Mouse (Mus musculus) ES-Bruce4 (cell line): ENCODE results near the gene Smim1. TPM values are rescaled to one million over a fixed set of nuclear protein-coding genes. Genes with fewer than 3 reads are reported as not detected.
A peak's percentile ranks its signal among the peaks of the same experiment; 100 is the strongest.

Experiments
- H3K27ac ChIP-seq: 2 replicates; pipeline ENCODE4 v1.5.1; 2012; ENCODE audit warnings: low read length, inconsistent platforms; ENCODE audit not compliant: insufficient read depth
- H3K27me3 ChIP-seq: 2 replicates; pipeline ENCODE4 v1.6.1; 2012; ENCODE audit warnings: mild to moderate bottlenecking, low read length, inconsistent platforms; ENCODE audit not compliant: control insufficient read depth, poor library complexity, insufficient read depth, severe bottlenecking
- H3K36me3 ChIP-seq: 2 replicates; pipeline ENCODE4 v1.6.1; 2012; ENCODE audit warnings: inconsistent platforms, mild to moderate bottlenecking, low read length, moderate library complexity; ENCODE audit not compliant: control insufficient read depth, poor library complexity, insufficient read depth, severe bottlenecking
- H3K4me1 ChIP-seq: one replicate; pipeline ENCODE4 v1.8.1; 2011; ENCODE audit warnings: low read length; ENCODE audit not compliant: control insufficient read depth, insufficient read depth
- H3K4me3 ChIP-seq: 2 replicates; pipeline ENCODE4 v1.5.1; 2011; ENCODE audit warnings: low read depth, mild to moderate bottlenecking, low read length
- H3K9ac ChIP-seq: 2 replicates; pipeline ENCODE4 v1.6.1; 2012; ENCODE audit warnings: low read depth, mild to moderate bottlenecking, inconsistent platforms; ENCODE audit not compliant: poor library complexity, severe bottlenecking
- H3K9me3 ChIP-seq: replicated peaks from 2 replicates; pipeline ENCODE4 v1.6.1; 2012; ENCODE audit warnings: mild to moderate bottlenecking, low read length, inconsistent platforms; ENCODE audit not compliant: control insufficient read depth, poor library complexity, insufficient read depth, severe bottlenecking
- CTCF ChIP-seq: IDR thresholded peaks from one replicate; pipeline ENCODE4 v1.8.1; 2011; ENCODE audit warnings: low read depth, low read length
- EP300 ChIP-seq: IDR thresholded peaks from 2 replicates; pipeline ENCODE4 v1.6.1; 2011; ENCODE audit warnings: low read depth, low read length; ENCODE audit not compliant: insufficient read depth
- POLR2A ChIP-seq: IDR thresholded peaks from one replicate; pipeline ENCODE4 v1.8.1; 2011; ENCODE audit warnings: low read length; ENCODE audit not compliant: insufficient read depth
- polyA plus RNA-seq: library from polyadenylated mRNA; stranded (reverse); fragments of >200 nt; gene quantifications from 2 replicates; pipeline ENCODE4 v1.2.4, GENCODE M21; 2011; ENCODE audit warnings: low read depth; ENCODE audit not compliant: missing spikeins, insufficient read depth, insufficient read length

The Smim1 gene
- polyA plus RNA-seq, 1 experiment: 15.8 TPM

GRCm38 (mm10) chr4:154022844-154023243 lies 3.2 kb downstream of the Smim1 start:
- TF ChIP-seq POLR2A (no peak), CTCF (no peak), EP300 (no peak)
- Histone ChIP-seq H3K9ac (no peak overlapping the region), H3K27ac (no peak overlapping the region), H3K9me3 (no peaks in the 10 kb centered on the region), H3K36me3 (peaks cover 11% of the 10 kb centered on the region), H3K4me3 (no peak overlapping the region), H3K4me1 (no peaks in the 10 kb centered on the region), H3K27me3 (no peaks in the 10 kb centered on the region)

- H3K27me3 ChIP-seq: no peaks in the 10 kb centered on the region
- H3K27ac ChIP-seq: no peak overlapping the region
- H3K9me3 ChIP-seq: no peaks in the 10 kb centered on the region
- TF ChIP-seq CTCF: no peak
- no peak for TF ChIP-seq EP300
- no peak for TF ChIP-seq POLR2A
- H3K36me3 ChIP-seq: peaks cover 13% of the 10 kb centered on the region
- no peak overlapping the region for H3K4me3 ChIP-seq
- H3K4me1 ChIP-seq: no peaks in the 10 kb centered on the region
- no peak overlapping the region for H3K9ac ChIP-seq
These were observed 3.6 kb downstream of the Smim1 start for GRCm38 (mm10) chr4:154022407-154022806.

- H3K9ac ChIP-seq: no peak overlapping the region
- H3K4me3 ChIP-seq: no peak overlapping the region
- H3K4me1 ChIP-seq: no peaks in the 10 kb centered on the region
- no peaks in the 10 kb centered on the region for H3K9me3 ChIP-seq
- H3K27me3 ChIP-seq: no peaks in the 10 kb centered on the region
- peaks cover 16% of the 10 kb centered on the region for H3K36me3 ChIP-seq
- no peak for TF ChIP-seq EP300
- TF ChIP-seq POLR2A: no peak
- TF ChIP-seq CTCF: no peak
- no peak overlapping the region for H3K27ac ChIP-seq
These were observed 4.6 kb downstream of the Smim1 start for GRCm38 (mm10) chr4:154021432-154021831.

- no peak overlapping the region for H3K4me3 ChIP-seq
- no peak for TF ChIP-seq POLR2A
- TF ChIP-seq CTCF: peak; percentile 68
- H3K36me3 ChIP-seq: peaks cover 21% of the 10 kb centered on the region
- H3K27ac ChIP-seq: no peak overlapping the region
- H3K27me3 ChIP-seq: no peaks in the 10 kb centered on the region
- H3K9ac ChIP-seq: no peak overlapping the region
- no peaks in the 10 kb centered on the region for H3K9me3 ChIP-seq
- no peaks in the 10 kb centered on the region for H3K4me1 ChIP-seq
These were observed 6.5 kb downstream of the Smim1 start for GRCm38 (mm10) chr4:154019571-154019970.

GRCm38 (mm10) chr4:154015476-154015875 lies 10.6 kb downstream of the Smim1 start:
- Histone ChIP-seq H3K9me3 (no peaks in the 10 kb centered on the region), H3K4me1 (peaks cover 3% of the 10 kb centered on the region), H3K27ac (no peak overlapping the region), H3K9ac (no peak overlapping the region), H3K27me3 (no peaks in the 10 kb centered on the region), H3K36me3 (peaks cover 21% of the 10 kb centered on the region), H3K4me3 (no peak overlapping the region)
- TF ChIP-seq CTCF (no peak), POLR2A (no peak), EP300 (no peak)

- Histone ChIP-seq H3K9ac (peak overlapping the region; percentile 87), H3K36me3 (peaks cover 7% of the 10 kb centered on the region), H3K4me3 (peak overlapping the region; percentile 87), H3K9me3 (no peaks in the 10 kb centered on the region), H3K4me1 (peaks cover 3% of the 10 kb centered on the region), H3K27me3 (no peaks in the 10 kb centered on the region), H3K27ac (no peak overlapping the region)
- TF ChIP-seq POLR2A: no peak
- TF ChIP-seq CTCF: no peak
- TF ChIP-seq EP300: no peak
These were observed 13.7 kb downstream of the Smim1 start for GRCm38 (mm10) chr4:154012132-154012882.
